Mouse (Mus musculus): ENCODE measurements at regions not wholly inside any gene's neighbourhood (a gene's known extent, or its start where the extent isn't known, plus 50 kb on each side); places are given as distances from the start of the nearest gene placed in this dataset.

DNA sequence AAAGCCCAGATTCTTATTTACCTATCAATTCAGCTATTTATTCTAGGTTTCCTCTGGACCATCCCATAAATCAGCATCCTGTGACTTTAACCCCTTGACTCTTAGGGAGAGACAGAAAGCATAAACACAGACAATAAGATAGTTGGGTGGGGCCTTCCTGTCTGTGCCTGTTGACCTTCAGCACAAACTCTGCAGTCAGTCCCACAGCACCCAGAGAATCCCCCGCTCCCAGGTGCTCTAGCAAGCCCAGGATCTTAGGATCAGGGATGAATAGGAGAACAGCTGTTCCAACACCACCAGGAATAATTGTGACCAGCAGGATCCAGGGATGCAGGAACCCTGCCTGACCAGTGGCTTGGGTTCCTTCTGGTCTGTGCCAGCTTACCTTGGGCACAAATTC, 107.8 kb downstream of the Basp1 start:
- DNase-seq = no peak

DNA sequence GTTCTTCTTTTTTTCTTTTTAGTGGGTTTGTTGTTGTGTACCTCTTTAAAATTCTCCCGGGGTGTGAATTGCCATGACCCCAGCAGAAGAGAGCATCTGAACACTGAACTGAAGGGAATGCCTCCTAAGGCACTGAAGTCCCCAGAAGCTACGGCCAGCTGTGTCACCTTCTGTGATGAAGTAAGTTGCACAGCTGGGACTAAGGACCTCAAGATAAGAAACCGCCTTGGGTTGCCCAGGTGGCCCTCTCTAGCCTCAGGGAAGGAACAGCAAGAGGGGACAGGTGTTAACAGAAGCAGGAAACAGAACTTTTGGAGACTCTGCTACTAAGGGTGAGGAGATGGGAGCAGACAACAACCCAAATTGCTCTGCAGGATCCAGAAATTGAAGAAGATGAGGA, 110.2 kb downstream of the Basp1 start:
- DNase-seq = no peak

DNA sequence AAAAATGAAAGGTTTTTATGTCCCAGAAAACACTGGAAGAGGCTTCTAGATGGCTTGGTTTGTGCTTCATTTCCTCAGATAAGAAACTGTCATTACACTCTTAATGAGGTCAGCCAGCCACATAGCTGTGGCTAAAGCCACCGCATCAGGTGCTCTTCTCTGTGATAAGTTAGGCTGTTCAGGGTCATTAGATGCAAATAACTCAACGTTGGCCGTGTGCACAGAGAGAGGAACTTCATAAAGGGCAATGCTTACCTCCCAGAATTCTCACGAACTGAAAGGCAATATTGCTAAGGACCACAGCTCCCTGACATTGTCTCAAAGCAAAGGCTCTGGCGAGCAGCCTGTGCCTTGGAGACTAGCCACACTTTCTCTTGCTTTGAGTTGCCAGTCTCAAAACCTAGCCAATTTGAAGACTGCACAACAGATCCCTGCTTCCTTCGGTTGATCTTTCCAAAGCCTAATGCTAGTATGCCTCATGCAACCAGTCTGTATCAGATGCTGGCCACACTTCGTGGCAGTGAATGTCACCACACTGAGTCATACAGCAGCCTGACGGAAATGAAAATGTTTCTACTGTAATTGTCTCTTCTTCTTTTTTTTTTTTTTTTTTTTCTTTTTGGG, 110.8 kb downstream of the Basp1 start:
- DNase-seq = no peak

DNA sequence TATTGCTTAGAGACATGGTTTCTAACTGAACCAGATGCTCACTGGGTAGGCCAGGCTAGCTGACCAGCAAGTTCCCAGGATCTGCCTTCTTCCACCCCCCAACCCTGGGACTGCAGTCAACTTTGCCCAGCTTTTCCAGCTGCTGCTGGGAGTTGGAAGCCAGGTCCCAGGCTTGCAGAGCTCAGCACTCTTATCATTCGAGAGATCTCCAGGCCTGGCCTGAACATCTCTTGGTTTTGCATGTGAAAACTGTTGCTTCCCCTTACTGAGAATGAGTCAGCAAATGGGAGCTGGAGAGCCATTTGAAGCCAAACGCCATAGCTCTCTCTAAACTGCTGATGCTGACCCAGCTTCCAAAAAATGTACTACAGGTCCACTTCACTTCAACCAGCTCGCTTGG, 111.8 kb downstream of the Basp1 start:
- DNase-seq = no peak

DNA sequence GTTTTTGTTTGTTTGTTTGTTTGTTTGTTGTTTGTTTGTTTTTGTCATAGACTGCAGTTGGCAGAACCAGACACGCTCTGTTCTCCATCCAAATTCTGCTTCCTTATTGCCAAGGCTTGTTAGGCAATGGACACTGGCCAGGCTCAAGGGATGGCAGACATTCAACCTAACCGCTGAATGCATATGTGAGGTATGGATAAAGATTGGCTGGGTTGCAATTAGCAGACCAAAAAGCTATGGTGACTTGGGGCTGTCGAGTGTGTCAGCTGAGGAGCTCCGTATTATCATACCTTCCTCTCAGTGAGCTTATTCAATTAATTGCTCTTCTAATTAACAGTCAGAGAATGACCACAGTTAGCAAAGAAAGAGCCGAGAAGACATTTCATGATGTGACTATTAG, 116.3 kb downstream of the Basp1 start:
- no peak for DNase-seq

DNA sequence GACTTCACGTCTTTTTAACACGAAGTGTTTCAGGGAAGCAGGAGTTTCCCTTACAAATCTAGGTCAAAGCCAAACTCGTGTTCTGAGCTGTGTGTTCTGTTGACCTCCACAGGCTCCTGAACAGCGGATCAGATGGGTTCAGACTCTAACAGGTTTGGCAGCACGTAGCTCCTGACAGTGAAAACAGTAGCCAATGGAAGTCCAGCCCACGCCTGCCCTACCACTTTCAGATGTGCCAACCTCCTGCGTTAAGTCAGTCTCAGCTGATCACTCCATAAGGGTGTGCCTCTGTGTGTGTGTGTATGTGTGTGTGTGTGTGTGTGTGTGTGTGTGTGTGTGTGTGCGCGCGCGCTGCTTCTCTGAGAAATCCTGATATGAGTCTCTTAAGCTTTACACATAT, 116.8 kb downstream of the Basp1 start:
- no peak for DNase-seq

DNA sequence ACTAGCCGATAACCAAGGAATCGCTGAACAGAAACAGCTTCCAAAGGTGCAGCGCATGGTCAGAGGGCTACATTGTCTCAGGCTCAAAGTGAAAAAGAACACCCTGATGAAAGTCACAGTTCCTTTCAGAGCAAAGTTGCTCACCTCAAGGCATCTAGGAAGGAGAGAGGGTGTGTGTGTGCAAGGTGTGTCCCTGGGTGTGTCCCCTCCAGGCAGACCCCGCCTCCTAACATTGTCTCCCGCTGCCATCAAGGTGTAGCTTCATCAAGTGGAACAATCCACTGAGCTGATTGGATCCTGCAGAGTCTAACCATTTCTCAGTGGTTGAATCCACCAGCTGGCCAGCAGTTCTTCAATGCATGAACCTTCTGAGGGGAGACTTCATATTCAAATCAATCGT, 117.8 kb downstream of the Basp1 start:
- DNase-seq = no peak

DNA sequence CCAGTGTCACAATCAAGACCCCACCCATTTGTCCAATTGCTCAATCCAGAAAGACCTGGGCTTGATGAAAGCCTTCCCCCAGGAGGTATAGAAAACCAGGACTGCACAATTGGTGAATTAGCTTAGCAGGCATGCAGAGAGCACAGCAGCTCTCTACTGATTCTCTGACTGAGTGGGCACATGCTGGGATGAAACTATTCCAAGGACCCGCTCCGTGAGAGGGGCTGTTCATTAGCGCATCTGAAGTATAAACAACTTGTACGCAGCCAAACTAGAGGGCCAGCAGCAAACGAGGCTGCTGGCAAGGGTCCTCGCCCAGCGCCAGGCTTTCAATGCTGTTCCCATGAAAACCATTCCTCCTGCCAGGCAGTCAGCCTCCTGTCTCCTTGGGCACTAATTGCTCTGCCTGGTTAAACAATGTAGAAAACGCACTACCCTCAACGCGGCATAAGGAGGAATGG, 122.3 kb downstream of the Basp1 start:
- no peak for DNase-seq

DNA sequence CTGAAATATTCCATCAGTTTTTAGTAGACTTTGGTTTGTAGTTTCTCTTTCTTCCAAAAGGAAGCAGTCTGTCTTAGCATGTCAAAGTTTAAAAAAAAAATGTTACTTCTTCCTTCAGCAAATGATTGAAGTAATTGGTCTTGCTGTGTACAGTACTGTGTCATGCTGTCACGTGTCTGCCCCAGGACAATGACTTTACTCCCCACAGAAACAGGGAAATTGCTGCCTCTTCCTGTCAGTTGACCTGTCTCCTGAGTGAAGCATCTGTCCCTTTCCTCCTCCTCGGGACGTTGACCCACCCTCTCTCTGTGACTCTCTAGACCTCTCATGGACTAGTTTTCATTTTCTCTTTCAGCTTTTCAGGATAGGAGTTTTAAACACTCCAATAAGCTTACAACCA, 125.7 kb downstream of the Basp1 start:
- no peak for DNase-seq

DNA sequence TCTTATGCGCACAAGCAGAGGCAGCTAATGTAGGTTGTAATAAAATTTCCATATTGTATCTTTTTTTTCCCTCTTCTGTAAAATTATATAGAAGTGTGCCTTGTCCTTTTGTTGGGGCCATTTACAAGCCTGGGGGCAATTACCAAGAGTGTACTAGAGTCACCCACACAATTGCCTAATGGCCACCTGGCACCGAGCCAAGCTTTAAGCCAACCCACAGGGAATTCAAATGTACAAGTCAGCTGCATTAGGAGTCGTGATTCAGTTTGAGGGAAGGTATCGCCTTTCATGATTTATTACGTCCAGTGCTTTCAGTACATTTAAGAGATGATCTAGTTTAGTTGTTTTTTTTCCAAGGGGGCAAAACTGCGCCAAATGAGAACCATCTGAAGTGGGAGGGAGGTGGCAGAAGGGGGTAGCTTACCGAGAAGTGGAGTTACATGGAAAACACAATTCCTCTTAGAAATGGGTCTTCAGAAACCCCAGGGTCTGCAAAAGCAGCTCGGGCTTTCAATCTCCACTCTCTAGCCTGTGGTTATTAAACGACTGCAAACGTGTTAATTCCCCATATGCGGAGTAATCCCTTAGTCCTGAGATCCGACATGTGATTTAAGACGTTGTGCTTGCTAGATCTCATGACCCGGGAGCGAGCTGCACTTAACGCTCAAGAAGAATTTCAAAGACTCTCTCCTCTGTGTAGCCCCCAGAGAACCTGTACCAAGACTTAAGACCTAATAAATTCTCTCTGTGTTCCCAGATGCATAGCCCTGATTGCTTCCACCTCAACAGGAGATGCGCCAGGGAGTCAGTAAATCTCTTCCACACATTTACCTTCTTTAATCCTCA, 129.0 kb downstream of the Basp1 start:
- DNase-seq = no peak

DNA sequence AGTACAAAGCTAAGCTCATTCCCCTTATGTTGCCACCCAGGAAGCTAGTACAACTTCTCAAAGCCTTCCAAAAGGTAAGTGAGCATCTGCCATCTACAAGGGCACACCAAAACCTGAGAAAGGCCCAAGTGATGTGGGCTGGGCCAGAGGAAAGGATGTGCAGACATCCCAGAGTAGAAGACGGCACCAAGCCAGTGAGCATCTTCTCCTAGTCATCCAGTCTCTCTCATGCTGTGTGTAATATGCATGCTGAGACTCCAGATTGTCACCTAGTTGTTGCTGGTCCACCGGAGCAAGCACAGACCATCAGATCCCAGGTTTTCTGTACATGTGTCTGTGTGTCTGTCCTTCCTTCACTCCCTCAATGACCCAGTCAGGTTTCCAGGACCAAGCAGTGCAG, 129.9 kb downstream of the Basp1 start:
- DNase-seq = no peak

DNA sequence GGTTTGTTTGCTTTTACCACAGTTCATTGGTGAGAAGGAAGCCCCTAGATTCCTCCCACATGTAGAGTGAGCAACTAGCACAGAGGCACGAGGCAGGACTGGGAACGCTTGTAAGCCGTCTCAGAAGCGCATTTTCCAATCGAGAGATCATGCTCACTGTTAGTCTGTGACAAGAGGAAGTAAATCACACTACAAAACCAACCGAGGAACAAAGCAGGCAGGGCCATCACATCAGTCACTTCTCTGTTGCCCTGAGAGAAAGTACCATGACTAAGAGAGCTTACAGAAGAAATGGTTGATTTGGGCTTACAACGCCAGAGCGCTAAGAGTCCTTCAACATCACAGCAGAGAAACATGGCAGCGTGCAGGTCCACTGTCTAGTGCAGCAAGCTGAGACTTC, 131.2 kb downstream of the Basp1 start:
- no peak for DNase-seq

DNA sequence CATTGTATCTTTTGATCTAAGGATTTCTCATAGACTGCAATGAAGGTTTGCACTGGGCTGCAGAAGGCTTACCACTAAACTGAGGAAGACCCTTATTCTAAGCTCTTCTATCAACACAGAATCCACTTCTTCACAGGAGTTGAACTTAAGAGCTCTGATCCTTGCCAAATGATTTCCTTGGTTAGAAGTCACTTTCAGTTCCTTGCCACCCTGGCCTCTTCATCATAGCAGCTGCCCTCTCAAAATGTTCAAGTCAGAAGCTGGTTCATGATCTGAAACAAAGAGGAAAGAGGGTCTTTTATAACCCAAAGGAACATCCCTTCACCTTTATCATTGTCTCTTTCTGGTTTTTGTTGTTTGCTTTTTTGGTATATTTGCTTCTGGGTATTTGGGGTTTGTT, 131.6 kb downstream of the Basp1 start:
- DNase-seq = no peak

DNA sequence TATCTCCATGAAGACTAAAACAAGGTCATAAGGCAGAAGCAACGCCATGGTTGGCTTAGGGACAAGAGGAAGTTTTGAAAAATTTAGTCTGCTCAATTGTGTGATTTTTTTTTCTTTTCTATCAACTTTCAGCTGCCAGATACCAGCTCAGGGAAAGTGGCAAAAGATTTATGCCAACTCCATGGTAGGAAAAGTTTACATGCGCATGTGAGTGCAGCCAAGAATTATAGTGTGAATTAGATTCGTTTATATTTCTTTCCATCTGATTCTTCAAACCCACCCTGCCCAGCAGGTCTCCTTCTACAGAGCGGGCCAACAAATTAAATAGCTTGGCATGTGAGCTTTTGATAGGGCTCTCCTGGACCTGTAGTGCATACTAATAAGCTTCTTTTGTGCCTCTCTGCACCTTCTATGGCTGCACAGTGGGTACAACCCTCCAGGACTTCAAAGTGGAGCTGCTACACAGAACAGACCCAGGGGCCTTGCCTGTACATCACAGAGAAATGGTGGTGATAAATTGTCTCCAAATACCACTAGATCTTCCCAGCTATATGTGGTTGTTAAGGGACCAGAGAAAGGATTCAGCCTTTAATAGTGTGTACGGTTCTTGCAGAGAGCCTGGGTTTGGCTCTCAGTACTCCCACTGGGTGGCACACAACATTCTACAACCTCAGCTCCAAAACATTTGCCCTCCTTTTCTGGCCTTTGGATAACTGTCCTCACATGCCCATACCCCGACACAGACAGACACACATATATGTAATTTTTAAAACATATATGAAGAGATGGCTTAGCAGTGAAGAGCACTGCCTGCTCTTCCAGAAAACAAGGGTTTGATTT, 135.0 kb downstream of the Basp1 start:
- DNase-seq = no peak

DNA sequence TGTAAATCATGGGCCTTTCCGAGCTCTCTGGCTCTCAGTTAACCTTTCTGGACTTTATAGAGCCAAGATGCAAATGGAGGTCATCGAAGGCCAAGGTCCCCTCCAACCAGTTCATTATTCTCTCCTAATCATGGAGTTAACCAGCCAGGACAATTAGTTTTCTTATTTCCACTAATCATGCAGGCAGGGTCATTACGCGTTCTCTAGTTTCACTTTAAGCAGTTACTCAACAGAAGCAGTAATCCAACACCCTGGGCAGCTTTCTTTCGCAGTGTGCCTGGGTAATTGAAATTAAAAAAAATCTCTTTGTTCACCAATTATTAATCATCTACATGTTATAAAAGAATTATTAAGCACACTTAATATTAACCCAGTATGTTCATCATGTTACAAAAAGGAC, 137.3 kb downstream of the Basp1 start:
- DNase-seq = no peak

DNA sequence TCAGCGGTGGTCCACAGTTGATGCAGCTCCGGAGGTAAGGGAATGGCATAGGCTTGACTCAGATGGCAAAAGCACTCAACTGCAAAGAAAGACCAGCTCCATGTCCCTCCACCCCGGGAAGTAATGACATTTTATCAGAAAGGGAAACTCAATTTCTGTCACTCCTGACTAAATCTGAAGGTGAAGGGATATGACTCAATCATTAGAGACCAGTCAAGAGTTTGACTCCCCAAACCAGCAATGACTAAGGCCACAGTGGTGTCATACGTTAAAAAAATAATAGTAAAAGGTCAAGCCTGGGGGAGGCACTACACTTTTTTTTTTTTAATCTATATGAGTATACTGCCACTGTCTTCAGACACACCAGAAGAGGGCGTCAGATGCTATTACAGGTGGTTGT, 141.7 kb downstream of the Basp1 start:
- no peak for DNase-seq

DNA sequence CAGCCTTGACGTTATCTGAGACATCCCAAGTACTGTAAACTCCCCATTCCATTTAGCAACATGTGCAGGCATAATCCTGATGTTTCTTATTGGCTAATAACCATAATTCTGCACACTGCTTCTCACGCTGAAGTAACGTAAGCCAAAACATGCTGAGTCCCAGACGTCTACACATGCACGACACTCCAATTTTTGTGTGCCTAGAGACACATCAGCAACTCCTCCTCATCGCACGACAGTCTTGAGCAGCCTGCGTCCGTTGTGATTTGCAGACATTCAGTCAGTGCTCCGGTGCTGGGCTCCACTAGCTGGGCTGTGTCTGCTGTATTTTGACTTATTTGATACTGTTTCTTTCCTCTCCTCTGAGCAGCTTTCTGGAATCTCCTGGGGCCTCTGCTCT, 143.2 kb downstream of the Basp1 start:
- DNase-seq = no peak

DNA sequence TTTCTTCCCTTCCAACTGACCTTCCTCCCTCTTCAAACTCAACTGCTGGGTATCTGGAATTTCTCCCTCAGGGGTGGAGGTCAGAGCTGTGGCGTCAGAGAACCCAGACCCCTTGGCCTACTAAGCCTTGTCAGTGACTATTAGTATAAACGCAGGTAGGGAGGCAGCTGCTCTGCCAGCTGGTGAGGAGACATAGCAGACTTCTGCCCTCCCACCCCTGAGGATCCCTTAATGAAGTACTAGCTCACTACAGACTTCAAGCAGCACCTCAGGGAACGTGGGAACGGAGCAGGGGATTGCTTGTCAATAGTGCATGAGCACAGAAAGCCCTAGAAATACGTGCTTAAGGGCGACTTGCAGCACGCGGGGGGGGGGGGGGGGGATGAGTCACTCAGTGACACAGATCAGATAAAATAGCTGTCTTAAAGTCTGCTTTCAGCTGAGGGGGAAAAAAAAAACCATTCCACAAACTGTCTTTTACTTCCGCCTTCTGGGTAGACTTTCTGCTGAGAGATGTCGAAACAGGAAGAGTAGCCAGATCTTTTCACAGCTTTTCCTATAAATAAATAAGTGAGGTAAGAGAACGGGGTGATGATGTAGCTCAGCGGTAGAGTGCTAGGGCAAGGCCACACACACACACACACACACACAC, 144.1 kb downstream of the Basp1 start:
- no peak for DNase-seq

DNA sequence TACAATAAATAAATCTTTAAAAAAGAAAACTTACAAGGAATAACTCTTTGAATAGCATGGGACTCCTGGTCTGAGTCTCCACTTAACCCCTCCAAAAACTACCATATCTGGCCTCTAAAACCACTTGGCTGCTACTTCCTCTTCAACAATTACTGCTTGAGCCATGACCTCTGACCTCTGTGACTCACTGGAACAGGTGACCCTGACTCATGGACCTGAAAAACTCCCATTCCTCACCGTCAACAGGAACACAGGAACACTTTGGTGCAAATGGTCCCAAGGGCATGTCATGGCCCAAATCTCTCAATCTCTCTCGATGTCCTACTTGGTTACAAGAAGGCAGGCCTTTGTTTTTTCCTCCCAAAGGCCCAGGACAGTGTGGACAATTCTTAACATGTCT, 145.1 kb downstream of the Basp1 start:
- no peak for DNase-seq

DNA sequence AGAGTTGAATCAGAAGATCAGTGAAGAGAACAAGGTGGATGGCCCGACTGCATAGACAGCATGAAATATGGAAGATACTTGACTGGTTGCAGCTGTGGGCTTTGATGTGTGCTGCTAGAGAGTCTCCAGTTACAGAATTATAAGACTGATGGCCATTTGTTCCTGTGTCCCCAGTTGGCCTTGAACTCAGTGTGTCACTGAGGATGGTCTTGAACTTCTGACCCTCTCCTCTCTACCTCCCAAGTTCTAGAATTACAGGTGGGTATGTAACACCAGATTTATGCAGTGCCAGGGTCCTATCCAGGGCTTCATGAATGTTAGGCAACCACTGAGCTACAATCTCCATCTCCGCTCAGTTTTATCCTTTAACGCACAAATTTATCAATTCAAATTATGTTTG, 146.1 kb downstream of the Basp1 start:
- no peak for DNase-seq

DNA sequence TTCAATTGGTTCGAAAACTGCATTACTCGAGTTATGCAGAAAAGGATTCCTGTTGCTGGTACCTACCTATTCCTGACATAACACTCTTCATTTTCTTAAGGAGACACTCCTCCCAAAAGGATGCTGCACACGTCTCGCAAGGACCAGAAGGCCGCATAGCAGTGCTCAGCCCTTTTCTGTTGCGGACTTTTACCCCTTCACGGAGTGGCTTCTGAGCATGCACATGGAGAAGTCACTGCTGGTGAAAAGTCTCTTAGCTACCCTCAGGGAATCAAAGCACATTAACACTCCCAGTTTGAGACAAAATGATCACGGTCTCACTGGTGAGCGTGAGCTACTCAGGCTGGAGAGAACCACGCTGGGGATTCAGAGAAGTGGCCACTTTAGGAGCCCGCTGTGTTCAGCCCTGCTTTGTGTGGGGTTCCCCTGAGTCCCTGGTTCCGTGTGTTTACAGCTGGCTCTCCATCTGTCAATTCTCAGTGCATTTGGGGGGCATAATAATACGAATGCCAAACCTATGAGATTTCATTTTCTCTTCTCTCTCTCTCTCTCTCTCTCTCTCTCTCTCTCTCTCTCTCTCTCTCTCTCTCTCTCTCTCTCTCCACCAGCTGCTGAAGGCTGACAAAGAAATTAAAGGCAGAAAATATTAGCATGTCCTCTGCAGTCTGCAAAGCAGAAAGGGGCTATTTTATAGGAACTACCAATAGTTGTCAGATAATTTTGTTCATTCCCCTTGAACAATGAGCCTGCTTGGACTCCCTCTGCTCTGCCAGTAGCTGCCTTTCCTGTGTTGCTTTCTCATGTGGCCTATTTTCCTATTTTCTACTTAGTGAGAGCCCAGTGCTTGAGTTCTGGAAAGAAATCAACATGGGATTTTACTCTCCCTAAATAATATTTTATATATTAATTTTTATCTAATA, 160.7 kb downstream of the Basp1 start:
- DNase-seq = no peak

DNA sequence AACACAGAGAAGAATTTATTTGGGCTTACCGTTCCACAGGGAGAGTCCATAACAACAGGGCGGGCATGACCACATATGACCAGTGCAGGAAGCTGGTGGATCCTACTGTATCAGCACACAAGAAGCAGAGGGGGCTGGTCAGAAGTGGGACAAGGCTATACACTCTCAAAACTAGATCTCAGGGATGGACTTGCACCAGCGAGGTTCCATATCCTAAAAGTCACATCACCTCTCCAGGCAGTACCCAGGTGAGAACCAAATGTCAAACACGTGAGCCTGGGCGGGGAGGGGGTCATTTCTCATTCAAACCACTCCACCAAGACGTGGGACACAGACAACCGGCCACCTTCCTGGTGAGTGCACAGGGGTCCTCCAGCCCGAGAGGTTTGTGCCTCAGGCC, 167.9 kb downstream of the Basp1 start:
- DNase-seq = no peak
